Mouse (Mus musculus) myocyte (in vitro differentiated cells): ENCODE measurements around the gene Slc35f4. TPM values are rescaled to one million over a fixed set of nuclear protein-coding genes. Genes with fewer than 3 reads are reported as not detected.

Experiments
- H3K27me3 ChIP-seq: one replicate; pipeline ENCODE4 v1.6.1; 2011; ENCODE audit not compliant: control insufficient read depth, insufficient read depth, insufficient read length
- H3K36me3 ChIP-seq: one replicate; pipeline ENCODE4 v1.6.1; 2011; ENCODE audit not compliant: control insufficient read depth, insufficient read depth
- H3K4me2 ChIP-seq: one replicate; pipeline ENCODE4 v1.6.1; 2011; ENCODE audit warnings: low read depth, control low read depth
- H3K4me3 ChIP-seq: one replicate; pipeline ENCODE4 v1.5.1; 2011; ENCODE audit warnings: mild to moderate bottlenecking, control low read depth, moderate library complexity
- H3K79me2 ChIP-seq: one replicate; pipeline ENCODE4 v1.6.1; 2011; ENCODE audit not compliant: control insufficient read depth, insufficient read depth
- H3ac ChIP-seq: one replicate; pipeline ENCODE4 v1.6.1; 2011; ENCODE audit not compliant: control insufficient read depth, insufficient read length
- CEBPB ChIP-seq: IDR thresholded peaks from 2 replicates; pipeline ENCODE4 v1.6.1; 2011; ENCODE audit warnings: mild to moderate bottlenecking, moderate library complexity; ENCODE audit not compliant: poor library complexity, insufficient read depth, severe bottlenecking
- E2F4 ChIP-seq: IDR thresholded peaks from one replicate; pipeline ENCODE4 v1.6.1; 2011; ENCODE audit warnings: mild to moderate bottlenecking, control low read depth, moderate library complexity; ENCODE audit not compliant: insufficient read depth
- MAX ChIP-seq: IDR thresholded peaks from one replicate; pipeline ENCODE4 v1.6.1; 2011; ENCODE audit warnings: low read depth, mild to moderate bottlenecking, control low read depth
- MYOD1 ChIP-seq, 3 experiments: IDR thresholded peaks; one replicate each; pipeline ENCODE4 v1.6.1; 2011; ENCODE audit warnings: control low read depth in 2 of 3, low read depth in 2 of 3, mild to moderate bottlenecking in 2 of 3, moderate library complexity in 1 of 3; ENCODE audit not compliant: insufficient read length in 2 of 3, control insufficient read depth in 1 of 3
- MYOG ChIP-seq, 3 experiments: IDR thresholded peaks; one replicate each; pipeline ENCODE4 v1.6.1; 2011; ENCODE audit warnings: control low read depth in 2 of 3, low read depth in 2 of 3, mild to moderate bottlenecking in 2 of 3; ENCODE audit not compliant: insufficient read length in 2 of 3, control insufficient read depth in 1 of 3, insufficient read depth in 1 of 3
- POLR2A ChIP-seq: IDR thresholded peaks from one replicate; pipeline ENCODE4 v1.6.1; 2011; ENCODE audit warnings: low read depth, mild to moderate bottlenecking, control low read depth, moderate library complexity; ENCODE audit not compliant: insufficient read length
- POLR2AphosphoS2 ChIP-seq: IDR thresholded peaks from one replicate; pipeline ENCODE4 v1.6.1; 2011; ENCODE audit warnings: low read depth, control low read depth; ENCODE audit not compliant: insufficient read length
- REST ChIP-seq: IDR thresholded peaks from one replicate; pipeline ENCODE4 v1.6.1; 2011; ENCODE audit warnings: mild to moderate bottlenecking, control low read depth, moderate library complexity; ENCODE audit not compliant: insufficient read depth, insufficient read length
- SRF ChIP-seq: IDR thresholded peaks from one replicate; pipeline ENCODE4 v1.6.1; 2011; ENCODE audit warnings: low read depth; ENCODE audit not compliant: control insufficient read depth, insufficient read length
- TCF12 ChIP-seq: IDR thresholded peaks from one replicate; pipeline ENCODE4 v1.6.1; 2011; ENCODE audit warnings: mild to moderate bottlenecking, control low read depth; ENCODE audit not compliant: poor library complexity, insufficient read depth, severe bottlenecking
- TCF3 ChIP-seq: IDR thresholded peaks from one replicate; pipeline ENCODE4 v1.6.1; 2011; ENCODE audit warnings: low read depth, control low read depth; ENCODE audit not compliant: insufficient read length
- USF1 ChIP-seq: IDR thresholded peaks from one replicate; pipeline ENCODE4 v1.6.1; 2011; ENCODE audit warnings: low read depth, mild to moderate bottlenecking, control low read depth, moderate library complexity
- polyA plus RNA-seq: library from polyadenylated mRNA; unstranded; fragments of >200 nt; fragmentation: generic; extraction: Trizol; gene quantifications from one replicate; pipeline ENCODE4 v1.2.1, GENCODE M21; 2012; ENCODE audit warnings: missing spikeins

Slc35f4 gene
- polyA plus RNA-seq, 1 experiment = not detected

- H3ac ChIP-seq = no peak overlapping the region
- no peaks in the 10 kb centered on the region for H3K27me3 ChIP-seq
- no peaks in the 10 kb centered on the region for H3K36me3 ChIP-seq
- H3K4me2 ChIP-seq = no peak overlapping the region
- H3K4me3 ChIP-seq = no peak overlapping the region
- TF ChIP-seq POLR2AphosphoS2 = no peak
- TF ChIP-seq USF1 = no peak
- TF ChIP-seq SRF = no peak
- TF ChIP-seq POLR2A = no peak
- no peak for TF ChIP-seq CEBPB
- no peaks in the 10 kb centered on the region for H3K79me2 ChIP-seq
These were observed 94.0 kb downstream of the Slc35f4 start for GRCm38 (mm10) chr14:49431821-49432220.

- H3K4me2 ChIP-seq = no peak overlapping the region
- no peaks in the 10 kb centered on the region for H3K36me3 ChIP-seq
- H3K79me2 ChIP-seq = no peaks in the 10 kb centered on the region
- no peak for TF ChIP-seq POLR2A
- no peak for TF ChIP-seq CEBPB
- no peak for TF ChIP-seq MYOD1 (IDR thresholded peaks at IDR 0.05; ENCODE audit: control insufficient read depth in 1 of 3, insufficient read length in 2 of 3, low read depth in 2 of 3)
- TF ChIP-seq USF1 = no peak
- TF ChIP-seq SRF = no peak
- TF ChIP-seq E2F4 = no peak
- no peak for TF ChIP-seq TCF3
- TF ChIP-seq POLR2AphosphoS2 = no peak
- no peak for TF ChIP-seq REST
- no peak for TF ChIP-seq MAX
- no peak for TF ChIP-seq MYOG (IDR thresholded peaks at IDR 0.05; ENCODE audit: control insufficient read depth in 1 of 3, insufficient read depth in 1 of 3, insufficient read length in 2 of 3, low read depth in 2 of 3)
- H3K27me3 ChIP-seq = no peaks in the 10 kb centered on the region
- H3ac ChIP-seq = no peak overlapping the region
- H3K4me3 ChIP-seq = no peak overlapping the region
These were observed 133.4 kb downstream of the Slc35f4 start for GRCm38 (mm10) chr14:49392482-49392881.

- no peaks in the 10 kb centered on the region for H3K36me3 ChIP-seq
- TF ChIP-seq MYOG (IDR thresholded peaks at IDR 0.05; ENCODE audit: control insufficient read depth in 1 of 3, insufficient read depth in 1 of 3, insufficient read length in 2 of 3, low read depth in 2 of 3) (no peak), REST (no peak), SRF (no peak), USF1 (no peak), TCF12 (no peak), TCF3 (no peak), MAX (no peak), CEBPB (no peak), POLR2A (no peak), POLR2AphosphoS2 (no peak), MYOD1 (IDR thresholded peaks at IDR 0.05; ENCODE audit: control insufficient read depth in 1 of 3, insufficient read length in 2 of 3, low read depth in 2 of 3) (no peak), E2F4 (no peak)
- H3K4me2 ChIP-seq = no peak overlapping the region
- H3K79me2 ChIP-seq = no peaks in the 10 kb centered on the region
- H3ac ChIP-seq = no peak overlapping the region
- no peaks in the 10 kb centered on the region for H3K27me3 ChIP-seq
- no peak overlapping the region for H3K4me3 ChIP-seq
These were observed 163.7 kb downstream of the Slc35f4 start for GRCm38 (mm10) chr14:49362161-49362560.

GRCm38 (mm10) chr14:49355561-49355960 is 170.3 kb downstream of the Slc35f4 start:
- TF ChIP-seq REST (no peak), USF1 (no peak), MYOG (IDR thresholded peaks at IDR 0.05; ENCODE audit: control insufficient read depth in 1 of 3, insufficient read depth in 1 of 3, insufficient read length in 2 of 3, low read depth in 2 of 3) (no peak), MAX (no peak), SRF (no peak), POLR2AphosphoS2 (no peak), E2F4 (no peak), POLR2A (no peak), TCF12 (no peak), MYOD1 (IDR thresholded peaks at IDR 0.05; ENCODE audit: control insufficient read depth in 1 of 3, insufficient read length in 2 of 3, low read depth in 2 of 3) (no peak), TCF3 (no peak), CEBPB (no peak)
- no peaks in the 10 kb centered on the region for H3K36me3 ChIP-seq
- H3K79me2 ChIP-seq = no peaks in the 10 kb centered on the region
- no peaks in the 10 kb centered on the region for H3K27me3 ChIP-seq
- no peak overlapping the region for H3K4me2 ChIP-seq
- no peak overlapping the region for H3ac ChIP-seq
- no peak overlapping the region for H3K4me3 ChIP-seq

GRCm38 (mm10) chr14:49348897-49349250 is 177.0 kb downstream of the Slc35f4 start:
- Histone ChIP-seq H3K36me3 (no peaks in the 10 kb centered on the region), H3K4me2 (no peak overlapping the region), H3K27me3 (no peaks in the 10 kb centered on the region), H3ac (no peak overlapping the region), H3K4me3 (no peak overlapping the region), H3K79me2 (no peaks in the 10 kb centered on the region)
- TF ChIP-seq REST (no peak), CEBPB (no peak), POLR2A (no peak), TCF12 (no peak), POLR2AphosphoS2 (no peak), USF1 (no peak), TCF3 (no peak), SRF (no peak), MAX (no peak), MYOG (IDR thresholded peaks at IDR 0.05; ENCODE audit: control insufficient read depth in 1 of 3, insufficient read depth in 1 of 3, insufficient read length in 2 of 3, low read depth in 2 of 3) (no peak), E2F4 (no peak), MYOD1 (IDR thresholded peaks at IDR 0.05; ENCODE audit: control insufficient read depth in 1 of 3, insufficient read length in 2 of 3, low read depth in 2 of 3) (no peak)
